Mouse (Mus musculus) forebrain, embryonic 11.5 days (tissue): ENCODE measurements around the gene Gm14137. TPM values are rescaled to one million over a fixed set of nuclear protein-coding genes. Genes with fewer than 3 reads are reported as not detected.
A peak's percentile ranks its signal among the peaks of the same experiment; 100 is the strongest.

Experiments used
- ATAC-seq: fragments of 200-750 bp; cut with Nextera tagmentation; replicated peaks from 2 replicates; pipeline ENCODE4 v1.8.0; 2017; ENCODE audit warnings: moderate TSS enrichment; ENCODE audit not compliant: low FRiP score
- DNase-seq: peaks from one replicate; pipeline ENCODE4 v3.0.0-alpha.2; 2017; ENCODE audit warnings: low spot score
- H3K27ac ChIP-seq: fragments of 300-500 bp; sonication (generic); 2 replicates; pipeline ENCODE4 v1.5.1; 2014; ENCODE audit warnings: low read depth, low read length
- H3K27me3 ChIP-seq: fragments of 300-500 bp; sonication (generic); 2 replicates; pipeline ENCODE4 v1.6.1; 2014; ENCODE audit warnings: mild to moderate bottlenecking, low read length, mixed read lengths; ENCODE audit not compliant: control insufficient read depth, insufficient read depth
- H3K36me3 ChIP-seq: fragments of 300-500 bp; sonication (generic); 2 replicates; pipeline ENCODE4 v1.6.1; 2014; ENCODE audit warnings: mild to moderate bottlenecking, low read length, moderate library complexity, mixed read lengths; ENCODE audit not compliant: control insufficient read depth, insufficient read depth
- H3K4me1 ChIP-seq: fragments of 300-500 bp; sonication (generic); replicated peaks from 2 replicates; pipeline ENCODE4 v1.6.1; 2014; ENCODE audit warnings: low read length, mixed read lengths; ENCODE audit not compliant: control insufficient read depth, insufficient read depth
- H3K4me2 ChIP-seq: fragments of 300-500 bp; sonication (generic); 2 replicates; pipeline ENCODE4 v1.6.1; 2014; ENCODE audit warnings: low read depth, mild to moderate bottlenecking, low read length, moderate library complexity, mixed read lengths; ENCODE audit not compliant: severe bottlenecking
- H3K4me3 ChIP-seq: fragments of 300-500 bp; sonication (generic); 2 replicates; pipeline ENCODE4 v1.5.1; 2014; ENCODE audit warnings: low read depth, low read length
- H3K9ac ChIP-seq: fragments of 300-500 bp; sonication (generic); 2 replicates; pipeline ENCODE4 v1.6.1; 2014; ENCODE audit warnings: low read length
- H3K9me3 ChIP-seq: fragments of 300-500 bp; sonication (generic); 2 replicates; pipeline ENCODE4 v1.6.1; 2016; ENCODE audit warnings: low read length, mixed read lengths; ENCODE audit not compliant: control insufficient read depth
- WGBS: fragments of 180-500 bp; shearing (Covaris S2); extraction: QIAGEN DNeasy Blood & Tissue Kit; methylation state at CpG from one replicate; pipeline ENCODE4 v1.1.7; 2014; 5-methylcytosine and 5-hydroxymethylcytosine counted together
- polyA plus RNA-seq: library from polyadenylated mRNA; unstranded; fragments of >200 nt; fragmentation: Nextera tagmentation; extraction: Ambion mirVana; gene quantifications from 2 replicates; pipeline ENCODE4 v1.2.1, GENCODE M21; 2014

The Gm14137 gene
- polyA plus RNA-seq: 0.28 and 0.29 TPM in 2 replicates

- WGBS: 36% methylated on average over 8 of the region's 8 CpGs
- H3K27me3 ChIP-seq: no peaks in the 10 kb centered on the region
- no peaks in the 10 kb centered on the region for H3K9me3 ChIP-seq
- no peak within 1 kb of the TSS; the same call in 1 of the 2 replicates for H3K9ac ChIP-seq
- ATAC-seq (0 out of 2 replicates have a peak, but pooled peaks have one; percentile 18), DNase-seq (no peak)
- H3K27ac ChIP-seq: no peak within 1 kb of the TSS
- no peak within 1 kb of the TSS for H3K4me2 ChIP-seq
- peaks cover 6% of the 10 kb centered on the region; the same call in 1 of the 2 replicates for H3K4me1 ChIP-seq
- no peaks in the 10 kb centered on the region for H3K36me3 ChIP-seq
- no peak within 1 kb of the TSS for H3K4me3 ChIP-seq
Measured at GRCm38 (mm10) chr2:119173991-119174651, at the start of gene Gm14137. Gene Gm14137 (plus strand): TSS chr2:119174509.

DNA sequence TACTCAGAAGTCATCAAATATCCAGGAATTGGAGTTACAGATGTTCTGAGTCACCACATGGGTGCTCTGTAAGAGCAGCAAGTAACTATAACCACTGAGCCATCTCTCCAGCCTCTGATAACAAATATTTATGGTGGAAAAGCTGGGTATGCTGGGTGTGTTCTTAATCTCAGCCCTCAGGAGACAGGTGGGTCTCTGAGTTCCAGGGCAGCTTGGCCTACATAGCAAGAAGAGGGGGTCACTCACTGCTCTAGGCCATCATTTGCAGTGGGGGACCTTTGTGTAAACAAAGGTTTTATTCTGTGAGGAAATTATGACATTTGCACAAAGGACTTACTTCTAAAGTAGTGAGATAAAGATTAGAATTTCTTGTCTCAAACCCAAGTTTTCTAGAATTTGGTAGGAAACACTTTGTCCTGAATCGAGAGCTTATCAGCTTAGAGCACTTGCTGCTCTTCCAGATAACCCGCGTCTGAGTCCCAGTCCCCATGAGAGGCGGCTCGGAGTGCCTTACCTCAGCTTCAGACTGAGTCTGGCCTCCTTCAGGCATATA, 37.9 kb upstream of the Gm14137 start:
- no peaks in the 10 kb centered on the region for H3K9me3 ChIP-seq
- no peak for DNase-seq
- no peak for ATAC-seq
- no peak overlapping the region for H3K27ac ChIP-seq
- no peaks in the 10 kb centered on the region for H3K27me3 ChIP-seq
- no peaks in the 10 kb centered on the region for H3K4me1 ChIP-seq
- H3K4me2 ChIP-seq: no peak overlapping the region
- peaks cover 12% of the 10 kb centered on the region; the same call in 1 of the 2 replicates for H3K36me3 ChIP-seq
- no peak overlapping the region for H3K9ac ChIP-seq
- H3K4me3 ChIP-seq: no peak overlapping the region
- 80% methylated on average over 5 of the region's 5 CpGs for WGBS

GRCm38 (mm10) chr2:119145199-119145598, 29.1 kb upstream of the Gm14137 start:
- WGBS: 79% methylated on average over 2 of the region's 2 CpGs
- Histone ChIP-seq H3K4me2 (no peak overlapping the region), H3K9ac (no peak overlapping the region), H3K27ac (no peak overlapping the region), H3K4me3 (no peak overlapping the region), H3K9me3 (peaks cover 3% of the 10 kb centered on the region), H3K4me1 (no peaks in the 10 kb centered on the region), H3K27me3 (no peaks in the 10 kb centered on the region), H3K36me3 (peaks cover 11% of the 10 kb centered on the region)
- DNase-seq: no peak
- no peak for ATAC-seq

- peaks cover 11% of the 10 kb centered on the region for H3K36me3 ChIP-seq
- no peak overlapping the region for H3K4me2 ChIP-seq
- DNase-seq: no peak
- H3K9ac ChIP-seq: no peak overlapping the region
- WGBS: 84% methylated on average over 6 of the region's 6 CpGs
- H3K27me3 ChIP-seq: no peaks in the 10 kb centered on the region
- no peak overlapping the region for H3K4me3 ChIP-seq
- no peak for ATAC-seq
- H3K9me3 ChIP-seq: peaks cover 3% of the 10 kb centered on the region
- no peak overlapping the region for H3K27ac ChIP-seq
- no peaks in the 10 kb centered on the region for H3K4me1 ChIP-seq
Measured at GRCm38 (mm10) chr2:119146435-119146834, 27.9 kb upstream of the Gm14137 start.

- no peak overlapping the region for H3K9ac ChIP-seq
- H3K36me3 ChIP-seq: peaks cover 9% of the 10 kb centered on the region
- no peak overlapping the region for H3K4me2 ChIP-seq
- H3K9me3 ChIP-seq: peaks cover 3% of the 10 kb centered on the region
- 82% methylated on average over 22 of the region's 22 CpGs for WGBS
- H3K4me1 ChIP-seq: no peaks in the 10 kb centered on the region
- DNase-seq (no peak), ATAC-seq (no peak)
- H3K4me3 ChIP-seq: no peak overlapping the region
- no peaks in the 10 kb centered on the region for H3K27me3 ChIP-seq
- no peak overlapping the region for H3K27ac ChIP-seq
Measured at GRCm38 (mm10) chr2:119147160-119147678, 27.1 kb upstream of the Gm14137 start.

GRCm38 (mm10) chr2:119147775-119148174, 26.5 kb upstream of the Gm14137 start:
- H3K36me3 ChIP-seq: peaks cover 9% of the 10 kb centered on the region
- WGBS: 97% methylated on average over 8 of the region's 8 CpGs
- no peak for DNase-seq
- H3K9ac ChIP-seq: no peak overlapping the region
- no peak overlapping the region for H3K4me3 ChIP-seq
- no peak overlapping the region for H3K4me2 ChIP-seq
- no peak overlapping the region for H3K27ac ChIP-seq
- no peaks in the 10 kb centered on the region for H3K4me1 ChIP-seq
- H3K9me3 ChIP-seq: peaks cover 3% of the 10 kb centered on the region
- no peaks in the 10 kb centered on the region for H3K27me3 ChIP-seq
- no peak for ATAC-seq

DNA sequence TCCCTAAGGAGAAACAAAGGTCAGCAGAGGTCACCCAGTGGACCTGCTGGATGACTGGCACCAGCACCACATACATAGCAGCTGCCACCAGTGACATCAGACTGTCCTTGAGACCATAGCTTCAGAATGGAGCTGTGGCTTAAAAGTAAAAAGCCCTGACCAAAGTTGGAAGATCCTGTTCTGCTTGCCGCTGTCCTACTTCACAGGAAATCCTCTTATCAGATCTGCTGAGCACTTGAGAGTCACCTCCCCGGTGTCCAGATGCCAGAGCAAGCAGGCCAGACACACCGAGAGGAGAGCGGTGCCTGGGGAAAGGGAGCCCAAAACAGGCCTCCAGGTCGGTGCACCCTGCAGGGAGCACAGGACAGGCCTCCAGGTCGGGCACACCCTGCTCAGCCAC, 22.1 kb upstream of the Gm14137 start:
- no peaks in the 10 kb centered on the region; the same call in 1 of the 2 replicates for H3K36me3 ChIP-seq
- H3K27me3 ChIP-seq: no peaks in the 10 kb centered on the region
- H3K9me3 ChIP-seq: no peaks in the 10 kb centered on the region
- peaks cover 10% of the 10 kb centered on the region; the same call in 1 of the 2 replicates for H3K4me1 ChIP-seq
- no peak overlapping the region for H3K27ac ChIP-seq
- DNase-seq: no peak
- H3K4me2 ChIP-seq: no peak overlapping the region
- H3K9ac ChIP-seq: no peak overlapping the region
- H3K4me3 ChIP-seq: no peak overlapping the region
- 94% methylated on average over 6 of the region's 6 CpGs for WGBS
- ATAC-seq: no peak

- Histone ChIP-seq H3K36me3 (no peaks in the 10 kb centered on the region; the same call in 1 of the 2 replicates), H3K9me3 (no peaks in the 10 kb centered on the region), H3K27ac (no peak overlapping the region), H3K4me3 (no peak overlapping the region), H3K4me1 (peaks cover 13% of the 10 kb centered on the region; the same call in 1 of the 2 replicates), H3K4me2 (no peak overlapping the region), H3K27me3 (no peaks in the 10 kb centered on the region), H3K9ac (no peak overlapping the region)
- ATAC-seq (no peak), DNase-seq (no peak)
- 82% methylated on average over 2 of the region's 2 CpGs for WGBS
Measured at GRCm38 (mm10) chr2:119154683-119155082, 19.6 kb upstream of the Gm14137 start.
